Mouse (Mus musculus): Measurements from ENCODE around the gene Saxo1. TPM values are rescaled to one million over a fixed set of nuclear protein-coding genes. Genes with fewer than 3 reads are reported as not detected.

The Saxo1 gene
- polyA plus RNA-seq, 1 experiment from 2014 or later: not detected

DNA sequence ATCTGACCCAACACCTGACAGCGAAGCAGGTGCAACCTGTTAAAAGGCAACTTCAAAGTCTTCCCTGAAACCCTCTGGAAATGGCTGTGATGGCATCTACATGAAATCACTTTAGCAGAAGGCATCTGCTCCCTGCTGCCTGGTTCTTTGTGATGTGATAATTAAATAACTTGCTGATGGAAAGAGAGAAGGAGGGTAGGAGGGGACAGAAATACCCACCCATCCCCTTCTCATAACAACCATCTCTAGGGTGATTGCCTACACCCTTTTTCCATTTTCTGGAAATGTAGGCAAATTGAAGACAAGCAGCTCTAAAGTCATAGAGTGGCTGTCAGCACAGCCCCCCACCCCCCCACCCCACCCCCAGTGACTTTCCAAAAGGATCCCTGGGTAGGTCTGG lies 33.6 kb downstream of the Saxo1 start:
- H3K27me3 ChIP-seq: no peaks in the 10 kb centered on the region

DNA sequence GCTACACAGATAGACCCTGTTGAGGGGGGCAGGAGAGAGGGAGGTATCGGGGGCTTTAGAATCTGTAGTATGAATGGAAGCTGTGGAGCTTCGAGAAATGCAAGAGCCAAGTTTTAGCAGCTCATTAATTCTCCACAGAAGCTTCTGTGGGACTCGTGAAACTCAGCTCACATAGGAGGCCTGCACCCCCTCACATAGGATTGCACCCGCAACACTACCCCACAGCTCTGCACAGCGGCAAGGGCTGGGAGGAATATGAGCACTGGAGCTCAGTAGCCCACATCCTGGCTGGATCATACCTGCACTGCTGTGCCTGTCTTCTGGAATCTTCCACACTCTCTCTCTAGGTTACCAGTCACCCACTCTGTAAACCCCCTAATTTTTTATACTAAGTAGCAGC lies 34.4 kb downstream of the Saxo1 start:
- Histone ChIP-seq H3K27ac (no peak overlapping the region), H3K9me3 (replicated peaks) (no peaks in the 10 kb centered on the region), H3K4me2 (no peak overlapping the region), H3K4me3 (replicated peaks) (no peak overlapping the region), H3K9ac (no peak overlapping the region), H3K27me3 (no peaks in the 10 kb centered on the region), H3K36me3 (no peaks in the 10 kb centered on the region), H3K4me1 (peaks cover 8% of the 10 kb centered on the region)
- WGBS: 66% methylated on average over 5 of the region's 5 CpGs
- ATAC-seq (replicated peaks; ENCODE audit: low FRiP score): no peak

More for the DNA sequence above, 33.6 kb downstream of the Saxo1 start:
- no peak overlapping the region for H3K27ac ChIP-seq
- H3K9ac ChIP-seq: no peak overlapping the region
- H3K9me3 ChIP-seq (replicated peaks): no peaks in the 10 kb centered on the region
- ATAC-seq (replicated peaks; ENCODE audit: low FRiP score): no peak
- no peak overlapping the region for H3K4me2 ChIP-seq
- no peak overlapping the region for H3K4me3 ChIP-seq (replicated peaks)
- peaks cover 8% of the 10 kb centered on the region for H3K4me1 ChIP-seq
- no peaks in the 10 kb centered on the region for H3K36me3 ChIP-seq
- WGBS: 92% methylated on average over 1 of the region's 1 CpGs

DNA sequence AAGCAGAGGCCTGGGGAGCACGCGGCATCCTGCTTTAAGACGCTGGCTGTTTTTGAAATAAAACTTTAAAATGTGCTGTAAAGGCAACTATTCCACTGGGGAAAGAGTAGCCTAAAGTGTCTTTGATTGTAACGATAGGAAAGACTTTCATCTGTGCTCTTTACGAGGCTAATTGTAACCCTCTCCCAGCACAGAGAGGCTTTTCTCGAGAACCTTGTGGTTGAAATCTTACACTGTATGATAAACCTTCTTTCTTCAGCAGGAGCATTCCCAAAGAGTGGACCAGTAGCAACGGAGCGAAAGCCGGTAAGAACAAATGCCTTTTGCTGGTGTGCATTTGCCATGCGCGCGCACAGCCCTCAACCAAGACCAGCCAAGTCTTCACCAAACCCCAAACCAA lies 37.4 kb downstream of the Saxo1 start:
- Histone ChIP-seq H3K27me3 (no peaks in the 10 kb centered on the region), H3K9me3 (replicated peaks) (no peaks in the 10 kb centered on the region), H3K4me1 (no peaks in the 10 kb centered on the region), H3K36me3 (no peaks in the 10 kb centered on the region), H3K9ac (no peak overlapping the region), H3K4me3 (replicated peaks) (no peak overlapping the region), H3K4me2 (no peak overlapping the region), H3K27ac (no peak overlapping the region)
- 70% methylated on average over 12 of the region's 12 CpGs for WGBS
- no peak for ATAC-seq (replicated peaks; ENCODE audit: low FRiP score)

DNA sequence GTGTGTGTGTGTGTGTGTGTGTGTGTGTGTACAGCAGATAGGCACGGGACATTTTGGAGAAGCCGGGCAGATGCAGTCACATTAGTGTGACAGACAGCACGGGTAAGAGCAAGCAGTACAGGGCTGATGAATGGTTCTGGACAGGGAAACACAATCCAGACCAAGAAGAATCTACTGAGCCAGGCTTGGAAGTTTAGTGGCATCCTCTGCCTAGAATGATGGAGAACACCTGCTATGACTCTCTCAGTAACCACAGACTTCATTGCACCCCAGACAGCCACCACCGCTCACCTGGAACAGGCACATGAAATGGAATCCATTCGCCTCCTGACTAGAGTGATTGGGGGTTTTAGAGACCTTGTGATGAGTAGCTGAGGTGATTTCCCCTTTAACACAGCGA lies 38.2 kb downstream of the Saxo1 start:
- Histone ChIP-seq H3K4me2 (no peak overlapping the region), H3K27ac (no peak overlapping the region), H3K9ac (no peak overlapping the region), H3K9me3 (replicated peaks) (no peaks in the 10 kb centered on the region), H3K36me3 (no peaks in the 10 kb centered on the region), H3K27me3 (no peaks in the 10 kb centered on the region), H3K4me3 (replicated peaks) (no peak overlapping the region), H3K4me1 (no peaks in the 10 kb centered on the region)
- WGBS: 44% methylated on average over 6 of the region's 6 CpGs
- peak; percentile 82 for ATAC-seq (replicated peaks; ENCODE audit: low FRiP score)

DNA sequence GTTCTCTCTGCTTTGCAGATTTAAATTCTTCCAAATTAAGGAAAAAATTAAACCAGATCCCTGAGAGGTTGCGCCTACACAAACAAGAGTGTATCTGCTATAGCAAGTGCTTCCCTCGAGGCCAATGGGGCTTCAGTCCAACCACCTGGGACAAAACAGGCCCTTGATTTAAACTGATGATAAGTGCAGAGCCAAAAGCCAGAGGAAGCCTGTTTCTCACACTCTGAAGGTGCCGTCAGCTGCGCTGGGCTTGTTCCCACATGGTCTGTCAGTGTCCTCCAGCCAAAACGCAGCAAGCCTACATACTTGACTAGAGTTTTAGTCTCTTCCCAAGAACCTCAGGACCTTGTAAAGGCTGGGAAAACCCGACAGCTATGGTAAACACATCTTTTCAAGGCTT lies 53.5 kb downstream of the Saxo1 start:
- no peaks in the 10 kb centered on the region for H3K27me3 ChIP-seq
- H3K36me3 ChIP-seq: no peaks in the 10 kb centered on the region
- no peak for ATAC-seq (replicated peaks; ENCODE audit: low FRiP score)

DNA sequence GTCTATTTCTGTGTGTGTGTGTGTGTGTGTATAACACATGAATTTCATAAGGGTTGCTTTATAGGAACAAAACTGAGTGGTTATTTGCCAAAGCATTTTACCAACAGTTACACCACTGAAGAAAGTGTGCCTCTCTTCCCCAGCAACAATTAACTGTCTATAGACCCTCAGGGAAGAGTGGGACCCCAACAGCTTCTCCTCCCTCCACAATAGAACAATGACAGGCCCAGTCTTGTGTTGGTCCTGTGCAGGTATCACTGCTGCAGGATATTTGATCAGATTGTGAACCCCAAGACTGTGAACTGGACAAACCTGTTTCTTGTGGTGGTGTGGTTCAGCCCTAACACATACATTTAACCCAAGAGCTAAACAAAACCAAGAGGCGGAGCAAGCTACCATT lies 58.6 kb downstream of the Saxo1 start:
- Histone ChIP-seq H3K4me3 (replicated peaks) (no peak overlapping the region), H3K27me3 (no peaks in the 10 kb centered on the region), H3K4me1 (peaks cover 9% of the 10 kb centered on the region), H3K4me2 (no peak overlapping the region), H3K36me3 (no peaks in the 10 kb centered on the region), H3K9ac (no peak overlapping the region), H3K27ac (no peak overlapping the region), H3K9me3 (replicated peaks) (no peaks in the 10 kb centered on the region)
- WGBS: 100% methylated on average over 1 of the region's 1 CpGs
- no peak for ATAC-seq (replicated peaks; ENCODE audit: low FRiP score)

More for the DNA sequence above, 53.5 kb downstream of the Saxo1 start:
- no peaks in the 10 kb centered on the region for H3K9me3 ChIP-seq (replicated peaks)
- H3K4me3 ChIP-seq (replicated peaks): no peak overlapping the region
- H3K4me1 ChIP-seq: no peaks in the 10 kb centered on the region
- 70% methylated on average over 6 of the region's 6 CpGs for WGBS
- no peak overlapping the region for H3K27ac ChIP-seq
- H3K9ac ChIP-seq: no peak overlapping the region
- H3K4me2 ChIP-seq: no peak overlapping the region

DNA sequence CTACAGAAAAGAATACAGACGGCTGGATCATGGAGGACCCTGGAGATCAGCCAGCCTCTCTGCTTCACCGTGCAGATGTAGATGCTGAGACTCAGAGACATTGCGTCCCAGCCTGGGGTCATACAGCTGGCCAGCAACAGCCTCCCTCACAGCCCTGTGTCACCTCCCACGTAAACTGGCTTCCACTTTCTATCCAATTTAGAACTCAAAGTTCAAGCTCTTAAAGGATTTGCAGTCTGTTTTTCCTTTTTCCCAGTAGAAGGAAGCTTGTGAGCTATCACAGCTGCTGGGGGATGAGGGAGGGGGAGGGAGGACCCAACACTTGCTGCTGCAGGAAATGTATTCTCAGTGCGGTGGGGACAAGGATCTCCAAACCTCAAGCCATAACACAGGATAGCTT lies 59.4 kb downstream of the Saxo1 start:
- 22% methylated on average over 5 of the region's 5 CpGs for WGBS
- no peak overlapping the region for H3K9ac ChIP-seq

DNA sequence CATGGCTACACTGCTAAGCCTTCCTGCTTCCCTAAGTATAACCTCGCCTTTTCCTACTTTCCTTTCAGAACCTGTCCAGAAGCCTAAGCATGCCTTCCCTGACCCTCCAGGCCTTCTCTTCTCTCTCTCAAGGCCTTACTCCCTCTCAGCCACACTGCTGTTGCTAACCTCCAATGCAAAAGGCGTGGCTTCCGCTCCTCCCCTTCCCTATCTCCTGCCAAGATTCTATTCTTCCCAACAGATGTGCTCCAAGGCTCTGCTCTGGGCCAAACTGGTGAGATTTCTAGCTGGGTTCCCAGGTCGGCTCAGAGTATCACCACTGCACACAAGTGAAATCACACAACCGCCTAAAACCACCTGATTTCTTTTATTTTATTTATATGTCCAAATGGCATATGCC lies 69.0 kb downstream of the Saxo1 start:
- ATAC-seq (replicated peaks; ENCODE audit: low FRiP score): no peak

More for the DNA sequence above, 59.4 kb downstream of the Saxo1 start:
- Histone ChIP-seq H3K27ac (peak overlapping the region; percentile 75), H3K27me3 (no peaks in the 10 kb centered on the region), H3K4me3 (replicated peaks) (no peak overlapping the region), H3K36me3 (no peaks in the 10 kb centered on the region), H3K4me2 (no peak overlapping the region), H3K9me3 (replicated peaks) (no peaks in the 10 kb centered on the region), H3K4me1 (peaks cover 9% of the 10 kb centered on the region)
- peak; percentile 92 for ATAC-seq (replicated peaks; ENCODE audit: low FRiP score)

DNA sequence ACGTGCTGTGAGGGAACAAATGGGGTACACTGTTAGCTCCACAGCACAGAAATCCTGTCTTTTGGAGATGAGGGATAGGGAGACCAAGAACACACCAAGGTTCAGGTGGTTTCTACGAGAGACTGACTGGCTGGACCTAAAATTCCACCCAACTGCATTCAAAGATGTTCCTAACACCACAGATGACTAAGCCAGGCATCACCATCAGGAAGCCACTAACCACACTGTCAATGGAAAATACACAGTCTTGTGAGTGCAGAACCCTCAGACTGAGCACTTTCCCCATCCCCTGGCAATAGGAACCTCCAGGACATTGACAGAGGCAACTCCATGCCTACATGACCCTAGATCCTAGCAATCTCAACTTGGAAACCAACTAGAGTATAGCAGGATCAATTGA lies 71.2 kb downstream of the Saxo1 start:
- 89% methylated on average over 2 of the region's 2 CpGs for WGBS
- no peak for ATAC-seq (replicated peaks; ENCODE audit: low FRiP score)
- Histone ChIP-seq H3K4me3 (replicated peaks) (no peak overlapping the region), H3K36me3 (no peaks in the 10 kb centered on the region), H3K4me2 (no peak overlapping the region), H3K9ac (no peak overlapping the region), H3K27me3 (no peaks in the 10 kb centered on the region), H3K4me1 (peaks cover 5% of the 10 kb centered on the region; the same call in 1 of the 2 replicates), H3K9me3 (replicated peaks) (no peaks in the 10 kb centered on the region), H3K27ac (no peak overlapping the region)

More for the DNA sequence above, 69.0 kb downstream of the Saxo1 start:
- WGBS: 68% methylated on average over 5 of the region's 5 CpGs
- Histone ChIP-seq H3K4me2 (no peak overlapping the region), H3K36me3 (no peaks in the 10 kb centered on the region), H3K9me3 (replicated peaks) (no peaks in the 10 kb centered on the region), H3K4me1 (peaks cover 5% of the 10 kb centered on the region; the same call in 1 of the 2 replicates), H3K4me3 (replicated peaks) (no peak overlapping the region), H3K27ac (no peak overlapping the region), H3K27me3 (no peaks in the 10 kb centered on the region), H3K9ac (no peak overlapping the region)

DNA sequence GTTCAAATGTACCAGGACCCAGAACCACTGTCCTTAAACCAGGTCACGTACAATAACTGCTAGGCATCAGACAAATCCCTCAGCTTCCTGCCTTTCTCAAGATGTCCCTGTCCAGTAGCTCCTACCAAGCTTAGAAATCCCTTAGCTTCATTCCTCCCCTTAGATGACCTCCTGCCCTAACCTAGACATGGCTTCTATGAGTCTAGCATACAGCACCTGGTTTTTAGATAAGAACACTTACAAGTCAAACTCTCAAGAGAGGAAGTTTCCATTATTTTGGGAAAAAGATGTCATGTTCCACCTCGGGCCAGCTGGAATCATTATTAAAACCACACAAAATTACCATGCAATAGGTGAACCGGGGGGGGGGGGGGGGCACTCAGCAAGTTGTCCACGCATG lies 71.6 kb downstream of the Saxo1 start:
- no peaks in the 10 kb centered on the region for H3K9me3 ChIP-seq (replicated peaks)
- WGBS: 85% methylated on average over 4 of the region's 4 CpGs
- no peak overlapping the region for H3K4me3 ChIP-seq (replicated peaks)
- H3K27me3 ChIP-seq: no peaks in the 10 kb centered on the region
- no peak overlapping the region for H3K4me2 ChIP-seq
- H3K9ac ChIP-seq: no peak overlapping the region
- peaks cover 5% of the 10 kb centered on the region; the same call in 1 of the 2 replicates for H3K4me1 ChIP-seq
- ATAC-seq (replicated peaks; ENCODE audit: low FRiP score): no peak
- no peaks in the 10 kb centered on the region for H3K36me3 ChIP-seq
- no peak overlapping the region for H3K27ac ChIP-seq

DNA sequence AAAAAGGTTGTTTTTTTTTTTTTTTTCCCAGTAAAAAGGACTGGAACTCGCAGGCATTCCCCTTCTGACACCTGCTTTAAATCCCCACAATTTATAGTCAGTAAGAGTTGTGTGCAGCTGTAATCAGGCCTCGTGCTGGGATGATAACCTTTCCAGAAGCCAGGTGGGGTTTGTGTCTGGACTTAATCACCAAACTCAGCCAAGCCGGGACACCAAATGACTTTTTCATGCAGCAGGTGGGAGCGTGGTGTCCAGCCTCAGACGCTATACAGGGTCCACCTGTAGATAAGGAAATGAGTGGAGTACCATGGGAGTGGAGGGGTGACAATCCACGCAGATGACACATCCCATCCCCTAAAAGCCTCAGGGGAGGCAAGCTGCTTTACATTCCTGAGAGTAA lies 73.1 kb downstream of the Saxo1 start:
- peaks cover 5% of the 10 kb centered on the region; the same call in 1 of the 2 replicates for H3K4me1 ChIP-seq
- WGBS: 39% methylated on average over 6 of the region's 6 CpGs
- no peak overlapping the region for H3K9ac ChIP-seq
- no peak overlapping the region for H3K4me2 ChIP-seq
- H3K36me3 ChIP-seq: no peaks in the 10 kb centered on the region
- no peak for ATAC-seq (replicated peaks; ENCODE audit: low FRiP score)
- no peaks in the 10 kb centered on the region for H3K27me3 ChIP-seq
- no peak overlapping the region for H3K4me3 ChIP-seq (replicated peaks)
- no peaks in the 10 kb centered on the region for H3K9me3 ChIP-seq (replicated peaks)
- H3K27ac ChIP-seq: 0 out of 2 replicates have a peak overlapping the region, but pooled peaks have one; percentile 35

DNA sequence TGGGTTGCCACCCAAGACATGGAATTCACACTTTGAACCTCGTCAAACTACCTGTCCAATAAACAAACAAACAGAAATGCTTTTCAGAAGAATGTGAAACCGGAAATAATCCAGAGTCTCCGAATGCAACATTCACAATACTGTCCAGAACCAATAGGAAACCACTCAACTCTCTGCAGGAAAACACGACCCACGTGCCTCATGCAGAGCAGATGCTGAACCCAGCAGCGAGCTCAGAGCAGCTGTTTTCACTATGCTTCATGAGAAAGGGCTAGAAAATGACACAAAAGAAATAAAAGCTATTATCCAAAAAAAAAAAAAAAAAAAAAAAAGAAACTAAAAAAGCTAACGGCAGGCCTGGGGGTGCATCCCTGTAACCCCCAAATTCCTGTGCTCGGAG lies 74.4 kb downstream of the Saxo1 start:
- H3K27me3 ChIP-seq: no peaks in the 10 kb centered on the region
- H3K36me3 ChIP-seq: no peaks in the 10 kb centered on the region
- H3K27ac ChIP-seq: no peak overlapping the region
- H3K9me3 ChIP-seq (replicated peaks): no peaks in the 10 kb centered on the region
- no peak for ATAC-seq (replicated peaks; ENCODE audit: low FRiP score)
- peaks cover 5% of the 10 kb centered on the region; the same call in 1 of the 2 replicates for H3K4me1 ChIP-seq
- H3K9ac ChIP-seq: no peak overlapping the region
- 69% methylated on average over 8 of the region's 8 CpGs for WGBS
- H3K4me3 ChIP-seq (replicated peaks): no peak overlapping the region
- no peak overlapping the region for H3K4me2 ChIP-seq

DNA sequence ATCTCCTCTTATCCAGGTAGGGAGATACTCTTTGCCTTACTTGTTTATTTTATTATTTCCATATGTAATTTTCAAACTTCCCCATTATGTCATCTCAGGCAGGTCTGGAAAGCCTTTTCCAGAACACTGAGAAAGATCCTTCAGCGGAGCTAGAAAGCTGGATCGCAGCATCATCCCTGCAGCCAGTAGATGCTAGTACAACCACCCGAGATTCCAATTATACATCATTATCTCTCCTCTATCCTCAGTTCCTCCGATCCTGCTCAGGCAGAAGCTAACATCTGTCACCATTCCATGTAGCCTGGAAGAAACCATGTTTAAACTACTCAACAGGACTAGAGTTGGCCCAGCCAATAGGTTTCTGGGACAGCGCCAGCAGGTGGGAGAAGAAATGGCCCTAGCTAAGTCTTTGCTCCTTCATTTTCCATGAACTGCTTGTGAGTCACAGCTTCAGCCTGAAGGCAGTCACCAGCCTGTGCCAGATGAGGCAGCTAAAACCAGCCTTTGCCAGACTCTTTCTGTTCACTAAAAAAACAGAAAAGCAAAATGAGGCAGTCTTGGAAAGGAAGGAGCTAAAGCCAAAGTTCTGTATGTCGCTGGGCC lies 75.0 kb downstream of the Saxo1 start:
- Histone ChIP-seq H3K27me3 (no peaks in the 10 kb centered on the region), H3K36me3 (no peaks in the 10 kb centered on the region), H3K4me3 (replicated peaks) (no peak overlapping the region), H3K4me1 (peaks cover 5% of the 10 kb centered on the region; the same call in 1 of the 2 replicates), H3K27ac (no peak overlapping the region), H3K4me2 (no peak overlapping the region), H3K9ac (no peak overlapping the region), H3K9me3 (replicated peaks) (no peaks in the 10 kb centered on the region)
- WGBS: 93% methylated on average over 6 of the region's 6 CpGs
- no peak for ATAC-seq (replicated peaks; ENCODE audit: low FRiP score)
